Mouse (Mus musculus) WW6 (cell line): ENCODE measurements around the gene Zfp366.

Experiments used
- DNase-seq: peaks from one replicate; pipeline ENCODE4 v3.0.0-alpha.2; 2013; ENCODE audit warnings: low read depth, low spot score

Gene Zfp366

DNA sequence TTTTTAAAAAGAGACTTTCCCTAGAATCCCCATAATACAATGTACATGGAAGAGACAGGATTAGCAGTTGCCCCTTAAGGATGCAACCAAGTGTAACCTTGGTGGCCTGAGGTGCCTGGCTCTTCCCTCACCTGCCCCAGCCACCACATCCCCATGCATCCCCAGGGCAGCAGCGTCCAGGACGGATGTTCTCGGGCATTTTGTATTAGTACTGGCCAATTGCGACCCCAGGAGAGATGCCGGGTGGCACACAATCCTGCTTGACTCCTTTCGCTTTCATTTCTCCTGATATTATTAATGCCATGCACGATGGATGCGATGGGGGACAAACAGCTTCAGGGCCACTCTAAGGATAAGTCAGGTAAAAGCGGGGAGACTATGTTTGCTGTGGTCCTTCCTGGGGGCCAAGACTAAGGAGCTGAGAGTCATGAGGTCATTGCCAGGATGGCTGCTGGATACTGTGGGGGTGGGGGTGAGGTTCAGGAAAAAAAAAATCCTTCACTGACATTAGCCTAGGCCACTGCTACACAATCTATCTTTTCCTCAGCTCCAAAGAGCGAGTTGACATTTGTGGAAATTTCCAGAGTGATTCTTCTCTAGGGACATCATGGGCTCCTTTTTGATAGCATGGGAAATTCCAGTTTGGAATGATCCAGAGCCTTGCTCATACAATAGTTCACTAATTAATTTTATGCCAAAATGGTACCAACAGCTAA, 1.7 kb downstream of the Zfp366 start:
- no peak for DNase-seq

DNA sequence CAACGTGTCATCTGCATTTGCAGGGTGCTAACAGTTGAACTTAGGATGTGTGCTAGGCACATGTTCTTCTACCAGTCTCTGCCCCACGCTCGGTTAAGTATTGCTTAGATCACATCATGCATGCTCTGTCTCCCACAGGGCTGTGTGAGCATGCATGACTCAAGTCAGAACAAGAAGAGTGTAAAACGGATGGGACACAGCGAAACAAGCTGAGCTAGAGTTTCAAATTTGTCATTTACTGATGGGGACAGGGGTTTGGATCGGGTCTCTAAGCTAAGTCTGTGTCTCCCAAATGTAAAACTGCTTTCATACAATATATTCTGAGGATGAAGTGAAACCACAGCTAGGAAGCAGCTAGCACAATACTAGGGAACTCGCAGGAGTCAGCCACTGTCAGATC, 2.2 kb downstream of the Zfp366 start:
- no peak for DNase-seq

DNA sequence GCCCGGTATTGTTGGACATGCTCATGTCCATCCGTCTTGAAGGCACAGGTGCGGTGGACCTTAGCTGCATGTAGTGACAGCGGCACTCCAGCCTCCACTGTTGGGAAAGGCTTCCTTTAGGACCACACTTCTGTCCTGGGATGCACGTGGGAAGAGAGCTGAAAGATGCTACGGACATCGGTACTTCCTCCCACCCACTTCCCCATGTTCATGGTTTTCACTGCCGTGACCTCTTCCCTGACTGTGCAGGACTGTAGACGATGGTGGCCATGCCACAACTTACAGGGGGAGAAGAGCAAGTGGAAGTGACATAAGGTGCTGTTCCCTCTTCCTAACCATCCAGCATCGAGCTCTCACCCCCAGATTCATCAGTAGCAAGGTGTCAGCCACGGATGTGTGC, 2.8 kb downstream of the Zfp366 start:
- no peak for DNase-seq

DNA sequence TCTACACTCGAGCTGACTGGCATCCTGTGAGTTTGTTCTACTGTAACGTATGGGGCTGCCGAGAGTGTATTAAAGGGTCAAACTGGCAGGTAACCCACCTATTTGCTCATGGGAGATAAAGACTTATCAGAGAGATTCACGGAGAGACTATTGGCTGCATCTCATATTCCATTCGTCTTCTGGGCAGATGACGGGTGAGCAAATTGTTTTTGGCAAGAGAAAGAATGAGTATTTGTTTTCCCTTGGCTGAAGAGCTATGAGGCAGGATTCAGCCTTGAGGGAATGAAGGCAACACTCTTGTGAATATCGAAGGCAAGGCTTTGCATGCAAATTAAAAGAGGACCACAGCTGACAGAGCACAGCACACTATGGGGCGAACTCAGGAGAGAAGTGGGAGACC, 4.0 kb downstream of the Zfp366 start:
- DNase-seq = no peak

DNA sequence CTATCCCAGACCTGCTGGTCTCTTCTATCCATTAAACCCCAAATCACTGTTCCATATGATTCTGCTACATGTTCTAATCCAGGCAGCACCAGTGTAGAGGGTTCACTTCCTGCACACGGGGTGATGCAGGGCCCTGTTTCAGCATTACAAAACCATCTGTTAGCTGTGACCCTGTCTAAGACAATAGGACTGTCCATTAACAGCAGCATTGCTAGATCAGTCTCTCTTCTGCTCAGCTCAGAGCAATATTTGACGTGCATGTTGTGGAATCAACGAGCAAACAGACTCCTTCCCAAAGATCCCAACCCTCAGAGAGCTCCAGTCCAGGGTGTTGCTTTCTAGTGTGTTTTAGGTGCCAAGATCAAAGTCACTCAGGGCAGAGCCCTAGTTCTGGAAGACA, 5.0 kb downstream of the Zfp366 start:
- no peak for DNase-seq

DNA sequence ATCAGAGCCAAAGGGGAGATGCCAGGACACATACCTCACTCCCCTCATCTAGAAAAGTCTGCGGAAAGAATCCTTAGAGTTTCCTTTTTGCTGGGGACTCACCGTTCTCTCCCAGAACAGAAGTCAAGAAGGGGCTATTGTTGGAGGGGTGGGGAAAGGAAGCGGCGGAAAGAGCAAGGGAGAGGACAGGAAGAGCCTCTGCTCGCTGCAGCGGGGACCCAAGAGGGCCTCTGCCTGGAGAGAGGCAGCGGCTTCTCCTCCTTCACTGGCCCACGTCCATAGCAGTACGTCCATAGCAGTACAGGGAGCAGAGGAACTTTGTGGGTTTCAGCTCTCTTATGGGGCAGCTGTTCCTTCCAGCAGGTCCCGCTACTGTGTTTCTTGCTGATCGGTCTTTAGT, 5.8 kb downstream of the Zfp366 start:
- DNase-seq = no peak

DNA sequence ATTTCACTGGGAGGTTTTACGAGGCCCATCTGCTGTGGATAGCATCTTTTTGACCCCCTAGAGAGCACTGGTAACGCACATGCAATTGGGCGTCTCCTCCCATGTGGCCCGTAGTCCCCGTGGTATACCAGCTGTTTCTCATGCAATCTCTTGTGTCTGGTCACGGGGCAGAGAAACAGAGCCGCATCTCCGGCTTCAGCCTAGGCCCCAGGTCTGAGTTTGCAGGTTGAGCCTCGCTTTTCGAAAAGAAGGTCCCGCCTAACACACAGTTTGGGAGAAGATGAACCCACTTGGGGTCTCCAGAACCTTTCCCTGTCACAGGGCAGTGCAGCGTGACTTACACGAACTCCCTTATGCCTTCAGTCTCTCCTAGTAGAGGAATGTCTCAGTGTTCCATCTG, 6.4 kb downstream of the Zfp366 start:
- no peak for DNase-seq

DNA sequence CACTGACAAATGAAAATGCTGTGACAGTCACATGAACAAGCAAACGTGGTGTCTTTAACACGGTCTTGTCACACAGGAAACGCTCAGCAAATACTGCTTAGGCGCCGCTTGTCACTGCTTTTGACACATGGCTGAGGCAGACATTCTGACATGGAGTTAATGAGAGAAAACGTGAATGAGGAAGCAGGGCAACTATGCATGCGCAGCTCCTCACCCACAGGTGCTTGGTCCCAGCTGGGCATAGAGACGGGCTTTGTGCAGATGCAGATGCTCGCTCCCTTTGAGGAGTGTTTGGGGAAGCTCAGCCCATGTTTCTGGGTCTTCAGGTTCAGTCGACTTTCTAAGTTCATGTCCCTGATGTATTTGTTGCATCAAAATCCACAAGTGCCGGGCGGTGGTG, 11.7 kb downstream of the Zfp366 start:
- DNase-seq = no peak

DNA sequence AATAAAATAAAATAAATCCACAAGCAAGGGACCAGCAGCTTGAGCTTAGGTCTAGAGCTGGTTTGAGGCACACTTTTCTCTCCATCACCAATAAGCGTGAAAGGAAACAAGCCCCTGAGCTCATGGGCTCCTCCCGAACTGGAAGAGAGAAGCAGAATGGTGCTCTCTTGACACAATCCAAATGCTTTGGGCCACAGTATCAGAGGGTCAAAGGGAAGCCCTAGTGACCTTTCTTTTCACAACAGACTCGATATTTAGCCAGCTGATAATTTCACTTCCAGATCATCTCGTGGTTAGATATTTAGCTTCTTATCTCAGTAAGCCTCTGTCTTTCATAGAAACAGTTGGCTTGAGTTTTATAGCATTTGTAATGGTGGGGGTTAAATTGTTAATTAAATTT, 12.2 kb downstream of the Zfp366 start:
- no peak for DNase-seq

DNA sequence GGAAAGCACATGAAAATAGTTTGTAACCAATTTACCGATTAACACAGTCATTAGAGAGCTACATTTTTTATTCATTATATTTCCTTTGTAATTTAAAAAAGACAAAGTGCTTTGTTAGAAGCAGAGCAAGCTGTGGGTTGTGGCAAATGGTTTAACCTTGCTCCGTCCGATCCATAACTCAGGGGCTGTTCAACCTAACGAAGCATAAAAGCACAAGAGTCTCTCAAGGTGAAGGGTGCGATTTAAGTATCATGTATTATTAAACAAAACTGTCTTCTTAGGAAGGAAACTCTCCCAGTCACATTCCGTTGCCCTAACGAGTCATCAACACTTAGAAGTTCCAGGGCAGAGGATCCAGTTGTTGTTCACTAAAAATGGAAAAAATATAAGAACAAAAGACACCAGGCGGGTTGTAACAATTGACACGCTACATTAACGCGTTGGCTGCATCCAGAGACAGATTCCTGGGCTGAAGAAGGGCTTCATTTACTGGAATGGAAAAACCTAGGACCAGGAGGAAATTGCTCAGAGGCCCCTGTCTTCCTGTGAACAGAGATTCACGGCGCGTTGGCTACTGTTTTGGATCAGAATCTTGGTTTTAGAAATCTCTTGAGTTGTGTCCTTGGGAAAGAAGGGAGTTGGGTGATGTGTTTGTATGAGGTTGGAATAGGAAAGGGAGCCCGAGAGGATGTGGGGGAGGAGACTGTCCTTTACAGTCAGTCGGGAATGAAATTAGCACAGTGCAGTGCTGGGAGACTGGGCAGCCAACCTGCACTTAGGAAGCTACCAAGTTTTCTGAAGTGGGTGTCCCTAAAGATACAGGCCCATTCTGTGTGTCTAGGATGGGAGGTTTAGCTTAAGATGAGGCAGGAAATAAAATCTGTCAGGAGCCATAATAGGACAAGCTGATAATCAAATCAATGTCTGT, 17.3 kb downstream of the Zfp366 start:
- no peak for DNase-seq

DNA sequence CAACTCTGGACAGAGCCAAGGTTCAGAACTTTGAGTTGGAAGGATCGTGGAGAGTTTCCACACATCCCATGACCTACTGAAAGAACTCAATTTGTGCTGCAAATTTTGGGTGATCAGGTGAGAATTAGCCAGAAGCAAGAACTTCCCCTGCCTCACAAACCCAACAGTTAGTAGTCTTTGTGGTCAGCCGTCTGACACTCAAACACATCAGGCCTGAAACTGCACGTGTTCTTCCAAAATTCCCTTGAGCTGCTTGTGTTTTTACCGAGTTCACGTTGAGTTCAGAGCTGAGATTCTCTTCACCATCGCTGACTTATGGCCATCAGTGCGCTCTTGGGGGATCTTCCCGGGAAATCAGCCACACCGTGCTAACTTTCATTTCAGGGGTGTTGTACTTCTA, 22.6 kb downstream of the Zfp366 start:
- DNase-seq = no peak

DNA sequence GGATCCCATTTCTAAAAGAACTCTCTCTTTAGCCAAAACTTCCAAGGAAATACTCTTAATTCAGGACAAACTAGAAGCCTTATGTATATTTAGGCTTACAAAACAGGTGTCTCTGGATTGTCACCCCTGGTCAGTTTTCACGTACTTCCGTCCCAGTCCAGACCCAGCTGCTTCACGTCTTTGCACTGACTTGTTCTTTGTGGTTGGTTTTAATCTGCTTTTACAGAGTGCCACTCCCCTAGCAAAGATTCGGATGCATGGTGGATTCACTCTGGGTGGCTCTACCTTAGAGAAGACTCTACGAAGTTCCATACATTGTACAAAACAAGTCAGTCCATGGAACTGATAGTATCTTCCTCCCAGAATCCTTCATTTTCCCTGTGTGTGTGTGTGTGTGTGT, 25.2 kb downstream of the Zfp366 start:
- no peak for DNase-seq

DNA sequence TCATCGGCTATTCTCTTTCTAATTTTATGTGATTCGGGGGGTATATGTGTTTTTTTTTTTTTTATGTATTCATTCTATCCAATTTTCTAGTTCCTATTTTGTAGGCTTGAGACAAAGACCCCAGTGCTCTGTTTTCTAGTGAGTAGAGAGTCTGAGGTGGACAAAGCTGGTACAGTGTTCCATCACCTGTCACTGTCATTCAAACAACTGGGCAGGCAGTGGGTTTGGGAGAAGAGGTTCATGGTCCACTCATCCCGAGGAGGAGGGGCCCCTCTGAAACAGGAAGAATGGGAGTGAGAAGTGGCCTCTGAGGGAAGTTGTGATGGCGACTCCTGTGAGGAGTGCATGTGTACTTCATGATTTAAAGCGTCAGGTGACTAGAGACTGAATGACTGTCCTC, 26.2 kb downstream of the Zfp366 start:
- DNase-seq = no peak

DNA sequence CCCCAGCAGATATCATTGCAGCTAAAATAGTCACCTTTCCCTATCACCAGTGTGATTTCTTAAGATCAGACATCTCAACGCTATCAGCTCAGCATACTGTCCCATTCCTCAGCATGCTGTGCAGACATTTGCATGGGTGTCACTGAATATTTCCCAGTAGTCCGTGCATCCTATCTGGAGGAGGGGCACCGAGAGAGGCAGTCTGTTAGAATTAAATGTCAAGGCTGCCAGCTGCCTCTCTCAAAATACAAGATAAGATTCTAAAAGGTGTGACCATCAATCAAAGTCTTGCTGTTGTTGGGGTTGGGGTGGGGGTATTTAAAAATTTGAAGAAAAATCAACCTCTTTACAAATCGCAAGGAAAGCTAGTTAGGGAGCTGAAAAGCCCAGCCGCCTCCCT, 28.4 kb downstream of the Zfp366 start:
- DNase-seq = no peak

DNA sequence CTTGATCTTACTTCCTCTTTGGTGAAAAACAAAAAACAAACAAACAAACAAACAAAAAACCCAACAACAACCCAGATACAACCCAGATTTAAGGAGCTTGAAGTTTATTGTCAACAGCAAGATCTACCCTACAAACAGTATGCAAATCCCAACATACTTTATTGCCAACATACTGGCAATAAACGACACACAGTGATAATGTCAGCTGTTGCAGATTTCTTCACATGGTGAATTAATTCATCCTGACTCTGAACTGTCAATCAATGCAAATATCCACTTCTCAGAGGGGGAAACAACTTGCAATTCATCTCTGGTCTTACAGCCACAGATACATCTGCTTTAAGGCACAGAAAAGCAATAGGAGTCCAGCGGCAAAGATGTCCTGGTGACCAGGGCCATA, 31.4 kb downstream of the Zfp366 start:
- no peak for DNase-seq

DNA sequence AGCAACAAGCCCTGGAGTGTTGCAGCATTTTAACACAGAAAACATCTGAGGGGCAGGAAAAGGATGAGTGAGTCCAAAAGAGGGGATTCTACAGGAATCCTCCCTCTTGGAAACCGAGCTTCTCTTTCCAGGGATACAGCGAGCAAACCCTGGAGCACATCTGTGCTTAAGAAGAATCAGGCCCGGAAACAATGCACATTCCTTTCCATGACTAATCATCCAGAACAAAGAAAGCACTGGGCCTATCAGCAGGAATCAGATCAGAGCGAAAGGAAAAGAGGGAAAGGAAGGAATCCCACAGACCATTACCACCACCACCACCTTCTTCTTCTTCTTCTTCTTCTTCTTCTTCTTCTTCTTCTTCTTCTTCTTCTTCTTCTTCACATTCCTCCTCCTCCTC, 33.4 kb downstream of the Zfp366 start:
- no peak for DNase-seq

DNA sequence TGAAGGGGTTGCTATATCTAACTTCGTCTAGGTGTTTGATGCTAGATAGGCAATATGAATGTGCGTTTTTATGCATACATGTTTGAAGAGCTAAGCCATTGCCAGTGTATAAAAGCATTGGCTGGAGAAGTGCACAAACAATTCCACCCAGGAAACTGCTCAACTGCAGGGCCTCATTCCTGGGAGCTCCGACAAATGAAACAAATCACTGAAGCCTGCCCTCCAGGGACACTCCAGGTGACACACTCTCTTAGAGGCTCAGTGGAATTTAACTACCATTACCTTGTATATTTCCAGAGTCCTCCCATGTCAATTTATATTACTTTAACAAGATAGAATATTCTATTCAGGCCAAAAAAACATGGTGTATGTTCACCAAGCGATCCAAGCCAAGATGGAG, 35.0 kb downstream of the Zfp366 start:
- DNase-seq = no peak

DNA sequence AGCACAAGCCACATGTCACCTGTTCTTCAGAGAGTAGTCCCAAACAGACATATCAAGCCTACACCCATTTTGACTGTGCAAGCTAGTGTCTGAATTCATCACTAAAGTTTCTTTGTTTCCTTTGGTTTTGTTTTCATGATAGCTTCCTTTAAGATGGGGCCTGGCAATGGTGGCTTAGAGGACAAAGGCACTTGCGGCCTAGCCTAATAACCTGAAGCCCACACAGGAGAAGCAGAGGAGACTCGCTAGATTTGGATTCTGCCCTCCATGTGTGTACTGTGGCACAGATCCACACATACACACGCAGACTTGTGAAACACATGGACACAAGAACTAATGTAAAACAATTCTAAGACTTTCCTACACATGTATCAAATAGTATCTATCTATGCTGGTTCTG, 37.4 kb downstream of the Zfp366 start:
- no peak for DNase-seq

DNA sequence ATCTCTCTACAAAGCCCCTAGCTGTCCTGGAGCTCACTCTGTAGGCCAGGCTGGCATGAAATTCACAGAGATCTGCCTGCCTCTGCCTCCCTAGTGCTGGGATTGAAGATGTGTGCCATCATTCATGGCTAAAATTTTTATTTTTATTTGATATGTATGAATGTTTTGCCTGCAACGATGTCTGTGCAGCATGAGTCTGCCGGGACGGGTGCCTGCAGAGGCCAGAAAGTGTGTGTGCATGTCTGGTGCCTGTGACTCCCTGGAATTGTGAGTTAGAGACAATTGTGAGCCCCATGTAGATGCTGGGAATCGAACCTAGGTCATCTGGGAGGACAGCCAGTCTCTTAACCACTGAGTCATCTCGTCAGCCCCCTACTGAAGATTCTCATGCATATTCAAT, 37.9 kb downstream of the Zfp366 start:
- DNase-seq = no peak

DNA sequence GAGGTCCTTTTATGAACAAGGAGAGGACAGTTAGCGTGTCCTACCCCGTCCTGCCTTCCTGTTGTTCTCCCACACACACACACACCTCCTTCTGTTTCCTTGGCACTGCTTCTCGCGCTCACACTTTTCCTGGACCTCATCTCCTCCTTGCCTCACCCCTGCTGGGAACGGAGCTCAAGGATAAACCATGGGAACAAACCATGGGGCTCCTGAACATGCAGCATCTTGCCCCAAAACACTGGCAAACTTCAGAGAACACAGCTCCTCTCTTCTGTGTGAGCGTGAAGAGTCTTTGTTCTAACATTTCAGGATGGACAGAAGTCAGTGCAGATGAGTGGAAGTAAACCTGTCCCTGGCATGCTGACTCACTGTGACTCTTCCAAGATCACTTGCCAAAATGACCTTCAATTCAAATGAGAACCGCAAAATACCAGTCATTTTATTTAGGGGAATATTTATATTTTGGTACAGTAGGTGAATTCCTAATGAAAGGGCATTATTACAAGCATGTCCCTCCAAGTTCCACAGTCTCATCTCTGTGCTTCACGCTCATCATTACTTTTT, 38.8 kb downstream of the Zfp366 start:
- DNase-seq = no peak

DNA sequence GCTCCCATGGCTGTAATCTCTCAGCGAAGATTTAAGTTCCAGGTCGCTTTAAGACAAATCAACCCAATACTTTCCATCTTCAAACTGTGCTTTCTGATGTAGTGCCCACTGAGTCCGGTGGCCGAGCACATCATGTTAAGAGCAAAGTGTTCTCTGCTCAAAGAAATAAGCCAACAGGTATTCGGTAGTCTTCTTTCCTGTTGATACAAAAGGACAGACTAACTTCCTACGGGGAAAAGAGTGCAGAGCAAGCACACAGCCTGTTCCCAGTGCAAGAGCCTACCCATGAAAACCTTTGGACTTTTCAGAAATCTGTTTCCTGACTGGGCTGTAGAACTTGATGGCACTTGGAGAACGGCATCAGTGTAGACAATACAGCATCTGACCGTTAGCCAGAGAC, 39.3 kb downstream of the Zfp366 start:
- no peak for DNase-seq

DNA sequence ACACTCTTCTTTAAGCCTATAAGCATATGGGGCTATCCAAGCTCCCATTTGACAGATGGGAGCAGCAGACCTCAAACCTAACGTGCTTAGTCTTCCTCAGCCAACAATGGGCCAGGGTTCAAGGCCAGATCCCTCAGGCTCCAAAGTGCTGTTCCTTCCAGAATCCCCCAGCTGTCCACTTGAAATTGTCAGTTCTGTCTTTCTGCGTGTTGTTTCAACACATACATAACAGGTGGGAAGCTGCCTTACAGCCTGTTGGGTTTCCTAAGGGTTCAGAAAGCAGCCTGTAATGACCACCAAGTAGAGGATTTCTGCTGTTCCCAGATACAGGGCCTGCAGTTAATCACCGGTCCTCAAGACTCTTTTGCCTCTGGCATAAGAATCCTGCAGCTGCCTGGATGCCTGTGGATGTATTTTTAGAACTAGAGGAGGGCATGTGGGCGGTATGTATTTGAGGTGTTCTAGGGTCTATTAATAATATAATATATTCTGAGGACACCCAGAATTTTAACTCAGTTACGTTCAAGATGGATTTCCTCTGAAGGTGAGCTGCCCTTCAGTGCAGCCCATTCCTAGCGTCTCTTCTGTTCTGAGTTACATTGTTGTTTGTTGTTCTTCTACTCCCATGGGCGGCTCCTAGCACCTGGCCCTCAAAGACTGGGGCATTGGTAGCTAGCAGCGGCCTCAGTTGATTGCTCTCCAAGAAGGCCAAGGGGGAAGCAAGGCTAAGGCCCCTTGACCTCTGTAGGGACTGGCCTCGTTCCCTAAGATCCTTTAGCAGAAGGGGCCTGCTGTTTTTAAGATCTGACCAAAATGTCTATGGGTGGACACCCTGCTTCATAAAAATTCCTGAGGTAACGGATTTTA, 41.0 kb downstream of the Zfp366 start:
- no peak for DNase-seq
